Mouse (Mus musculus) heart, adult 11 months (tissue): ENCODE data around the gene Grip1.

Source experiments
- DNase-seq: peaks from one replicate; pipeline ENCODE4 v3.0.0; 2022

Grip1 gene

GRCm38 (mm10) chr10:119761451-119762367, 308.1 kb downstream of the Grip1 start:
- DNase-seq: no peak

DNA sequence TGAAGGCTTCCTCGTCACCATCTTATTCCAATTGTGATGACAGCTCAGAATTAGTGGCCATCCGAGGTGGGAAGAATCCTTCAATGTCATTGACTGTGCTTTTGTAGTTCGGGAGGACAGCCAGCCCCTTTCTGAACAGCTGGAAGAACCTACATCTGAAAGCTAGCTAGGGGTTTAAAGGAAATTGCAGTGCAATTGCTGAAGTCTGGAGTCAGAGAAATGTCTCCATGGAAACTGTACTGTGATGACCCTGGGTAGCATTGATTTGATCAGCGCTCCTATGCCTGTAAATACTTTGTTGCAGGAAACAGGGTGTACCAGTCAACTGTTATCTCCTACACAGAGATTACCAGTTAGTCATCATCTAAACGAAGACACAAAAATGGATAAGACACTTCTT, 325.2 kb downstream of the Grip1 start:
- no peak for DNase-seq

- no peak for DNase-seq
These were observed 326.0 kb downstream of the Grip1 start for GRCm38 (mm10) chr10:119779657-119780056.

DNA sequence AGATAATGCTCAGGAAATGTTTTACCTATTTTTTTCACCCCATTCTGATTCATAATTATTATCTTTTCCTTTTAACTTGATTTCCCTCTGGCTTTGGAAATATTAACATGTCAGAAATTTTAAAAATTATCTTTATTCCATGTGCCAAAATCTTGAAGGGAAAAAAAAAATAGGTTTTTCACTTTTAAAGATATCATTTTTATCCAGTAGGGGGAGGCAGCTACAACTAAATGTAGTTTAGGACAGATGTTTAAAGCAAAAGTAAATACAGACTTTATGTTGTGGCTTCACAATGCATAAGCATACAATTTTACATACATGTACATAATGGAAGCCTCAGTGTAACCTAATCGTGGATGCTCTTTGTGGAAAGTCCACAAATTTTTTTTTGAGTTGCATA, 336.9 kb downstream of the Grip1 start:
- no peak for DNase-seq

- DNase-seq: peak; percentile 43
These were observed 348.8 kb downstream of the Grip1 start for GRCm38 (mm10) chr10:119802421-119802820.

DNA sequence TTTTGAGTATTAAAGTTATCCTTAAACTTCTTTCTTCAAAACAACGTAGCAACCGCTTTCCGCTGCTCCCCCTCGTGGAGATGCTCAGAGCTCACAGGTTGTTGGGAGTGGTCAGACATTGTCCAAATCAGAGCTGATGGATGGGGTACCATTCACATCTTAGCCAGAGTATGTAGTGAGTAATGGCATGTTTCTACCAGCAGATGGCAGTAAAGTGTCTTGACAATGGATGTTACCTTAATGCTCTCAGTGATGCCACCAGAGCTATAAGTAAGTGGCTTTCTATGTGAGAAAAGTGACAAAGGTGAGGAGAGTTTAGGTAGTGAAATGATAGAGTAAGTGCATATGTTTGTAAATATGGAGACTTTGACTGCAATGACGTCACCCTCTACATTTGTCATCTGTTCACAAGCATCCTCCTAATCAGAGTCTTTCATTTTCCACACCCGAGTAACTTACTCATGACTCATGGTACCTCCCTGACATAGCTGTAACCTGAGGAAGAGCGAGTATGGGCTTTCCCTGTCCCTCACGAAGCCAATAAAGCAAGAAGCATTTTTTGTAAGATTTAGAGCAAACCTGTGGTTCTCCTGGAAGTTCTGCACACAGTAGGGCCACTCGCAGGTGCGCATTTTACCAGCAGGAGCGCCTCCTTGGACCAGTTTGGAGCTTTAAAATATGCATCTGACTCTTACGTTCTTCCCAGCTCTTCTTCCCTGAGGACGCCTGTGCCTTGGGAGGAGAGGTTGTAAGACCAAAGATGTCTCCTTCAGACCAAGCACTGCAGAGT, 350.2 kb downstream of the Grip1 start:
- no peak for DNase-seq

DNA sequence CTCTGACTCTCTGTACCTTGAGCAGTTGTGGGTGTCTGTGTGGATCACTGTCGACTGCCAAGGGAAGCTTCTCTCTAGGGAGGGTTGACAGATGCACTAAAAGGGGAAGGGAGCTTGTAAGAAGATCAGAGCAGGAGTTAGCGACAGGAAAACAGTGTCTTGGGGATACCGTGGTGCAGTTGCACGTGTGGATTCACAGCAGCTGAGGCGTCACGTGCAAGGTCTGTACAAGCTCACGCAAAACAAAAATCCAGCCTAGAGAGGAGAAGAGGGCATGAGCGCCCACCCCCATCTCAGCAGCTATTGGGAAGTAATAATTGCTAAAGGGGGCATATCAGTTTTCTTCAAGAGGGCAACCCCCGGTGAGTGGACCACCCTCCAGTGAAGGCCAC, 350.8 kb downstream of the Grip1 start:
- DNase-seq: no peak

DNA sequence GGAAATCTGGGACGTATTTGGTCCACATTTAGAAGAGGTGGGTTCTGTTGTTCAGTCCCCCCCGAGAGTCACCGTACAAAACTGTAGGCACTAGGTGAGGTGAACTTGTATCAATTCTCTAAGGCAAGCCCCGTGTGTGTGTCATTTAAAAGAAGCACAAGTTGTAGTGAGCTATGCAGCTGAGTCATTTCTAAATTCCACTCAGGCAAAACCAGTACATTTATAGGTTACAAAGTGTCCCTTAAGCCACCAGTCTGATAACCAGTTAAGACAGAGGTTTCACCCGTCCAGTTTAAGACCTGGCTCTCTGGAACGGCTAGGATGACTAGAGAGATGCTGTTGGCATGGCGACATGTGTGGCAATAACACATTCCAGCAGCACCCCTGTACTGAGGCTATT, 351.5 kb downstream of the Grip1 start:
- DNase-seq: no peak

- DNase-seq: peak; percentile 30
These were observed 352.5 kb downstream of the Grip1 start for GRCm38 (mm10) chr10:119806151-119806550.

GRCm38 (mm10) chr10:119808384-119808783, 354.8 kb downstream of the Grip1 start:
- no peak for DNase-seq

DNA sequence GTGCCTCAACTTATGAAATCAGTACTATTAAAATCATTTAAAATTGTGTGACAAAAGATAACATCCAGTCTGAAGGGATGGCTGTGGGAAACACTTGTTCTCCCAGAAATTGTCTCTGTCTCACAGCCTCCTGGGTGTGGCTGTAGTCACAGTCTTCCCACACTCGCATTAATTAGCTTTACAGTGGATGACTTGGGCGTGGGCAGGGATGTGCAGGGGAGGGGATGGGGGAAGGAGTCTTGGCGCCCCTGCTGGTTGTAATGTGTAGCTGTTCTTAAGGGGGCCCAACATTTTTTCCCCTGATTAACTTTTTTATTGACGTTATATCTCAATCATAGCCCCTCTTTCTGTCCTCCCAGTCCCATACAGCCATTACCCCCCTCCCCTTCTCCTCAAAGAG, 360.5 kb downstream of the Grip1 start:
- DNase-seq: peak; percentile 30

GRCm38 (mm10) chr10:119816001-119816400, 362.4 kb downstream of the Grip1 start:
- DNase-seq: no peak

DNA sequence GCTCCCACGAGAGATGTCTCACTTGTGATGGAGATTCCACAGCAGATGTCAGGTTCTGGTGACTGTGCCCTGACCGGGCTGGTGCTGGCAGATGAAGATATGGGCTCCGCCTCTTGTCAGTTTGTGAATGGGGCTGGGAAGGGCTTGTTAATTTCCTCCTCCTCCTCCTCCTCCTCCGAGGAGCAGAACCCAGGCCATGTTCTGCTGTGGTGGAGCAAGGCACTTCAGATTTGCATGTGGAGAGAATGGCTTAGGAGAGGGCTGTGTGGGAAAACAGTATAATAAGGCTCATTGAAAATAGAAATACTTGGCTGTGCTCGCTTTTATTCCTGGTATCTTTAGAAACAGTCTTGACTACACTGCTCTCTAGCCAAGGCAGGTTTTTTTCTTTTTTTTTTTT, 364.8 kb downstream of the Grip1 start:
- no peak for DNase-seq

DNA sequence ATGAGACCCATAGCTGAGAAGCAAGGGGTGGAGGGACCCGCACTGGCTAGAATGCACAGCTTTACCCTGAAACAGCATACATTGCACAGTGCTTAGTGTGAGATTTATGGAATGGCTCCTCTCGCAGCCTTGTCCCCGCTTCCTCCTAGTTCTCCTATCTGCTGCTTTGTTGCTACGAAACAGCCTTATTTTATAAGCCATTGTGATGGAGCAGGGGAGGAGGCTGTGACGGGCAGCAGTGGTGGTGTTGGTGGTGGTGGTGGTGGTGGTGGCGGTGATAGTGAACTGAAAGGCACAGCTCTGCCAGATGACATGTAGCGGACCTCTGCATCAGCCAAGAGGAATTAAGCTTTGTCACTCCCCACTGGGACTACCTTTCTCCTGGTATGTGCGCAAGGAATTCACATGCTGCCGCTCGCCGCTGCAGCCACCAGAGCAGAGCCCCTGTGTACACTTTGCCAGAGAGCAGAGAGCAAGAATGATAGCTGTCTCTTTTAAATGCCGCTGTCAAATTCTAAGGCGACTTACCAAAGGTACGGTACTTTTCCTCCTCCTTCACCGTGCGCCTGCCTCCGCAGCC, 365.6 kb downstream of the Grip1 start:
- DNase-seq: no peak

DNA sequence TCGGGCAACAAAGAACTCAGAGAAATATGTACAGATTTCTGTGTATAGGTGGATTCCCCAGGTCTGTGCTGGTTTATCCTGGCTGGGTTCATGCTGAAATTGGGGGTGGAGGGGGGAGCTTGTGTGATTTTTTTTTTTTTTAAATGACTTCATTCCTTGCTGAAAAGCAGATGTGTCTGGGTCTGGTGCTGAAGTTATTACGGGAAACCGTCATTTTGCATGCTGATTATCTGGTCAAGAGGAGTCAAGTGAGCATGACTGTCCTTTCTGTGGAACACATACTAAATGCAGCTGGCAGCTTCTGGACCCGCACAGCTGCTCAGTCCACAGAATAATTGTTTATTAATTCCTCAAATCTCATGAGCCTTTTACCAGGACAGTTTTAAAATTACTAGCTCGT, 366.1 kb downstream of the Grip1 start:
- no peak for DNase-seq

DNA sequence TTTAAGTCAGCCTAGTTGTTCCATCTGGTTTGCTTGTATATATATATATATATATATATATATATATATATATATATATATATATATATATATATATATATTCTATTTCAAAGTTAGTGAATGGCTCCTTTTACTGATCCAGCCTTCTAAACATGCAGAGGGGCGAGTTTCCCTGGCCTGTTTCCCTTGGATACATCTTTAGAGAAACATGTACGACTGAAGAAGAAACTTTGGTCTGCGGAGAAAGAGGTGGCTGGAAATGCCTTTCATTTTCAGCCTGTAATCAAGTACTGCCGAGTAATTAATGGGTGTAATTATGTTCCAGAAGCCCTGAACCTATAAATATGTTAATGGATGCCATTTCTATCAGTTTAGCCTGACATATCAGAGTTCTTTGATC, 366.8 kb downstream of the Grip1 start:
- no peak for DNase-seq

GRCm38 (mm10) chr10:119823691-119824090, 370.1 kb downstream of the Grip1 start:
- DNase-seq: no peak

DNA sequence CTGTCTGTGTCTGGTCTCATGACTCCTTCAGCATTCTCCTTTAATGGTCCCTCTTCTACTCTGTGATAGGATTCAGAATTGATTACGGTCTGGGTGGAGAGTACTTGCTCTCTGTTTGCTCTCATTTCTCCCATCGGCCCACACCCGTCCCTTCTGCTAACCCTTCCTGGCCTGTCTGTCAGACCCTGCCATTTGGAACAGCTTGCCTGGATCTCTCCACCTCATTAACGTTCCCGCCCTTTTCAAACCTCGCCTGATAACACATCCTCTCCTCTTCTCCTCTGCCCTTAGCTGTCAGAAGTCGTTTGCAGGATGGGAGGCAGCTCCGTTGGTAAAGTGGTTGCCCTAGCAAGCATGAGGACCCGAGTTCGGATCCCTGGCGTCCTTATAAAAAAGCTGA, 370.9 kb downstream of the Grip1 start:
- no peak for DNase-seq

- no peak for DNase-seq
These were observed 376.8 kb downstream of the Grip1 start for GRCm38 (mm10) chr10:119830388-119830956.

DNA sequence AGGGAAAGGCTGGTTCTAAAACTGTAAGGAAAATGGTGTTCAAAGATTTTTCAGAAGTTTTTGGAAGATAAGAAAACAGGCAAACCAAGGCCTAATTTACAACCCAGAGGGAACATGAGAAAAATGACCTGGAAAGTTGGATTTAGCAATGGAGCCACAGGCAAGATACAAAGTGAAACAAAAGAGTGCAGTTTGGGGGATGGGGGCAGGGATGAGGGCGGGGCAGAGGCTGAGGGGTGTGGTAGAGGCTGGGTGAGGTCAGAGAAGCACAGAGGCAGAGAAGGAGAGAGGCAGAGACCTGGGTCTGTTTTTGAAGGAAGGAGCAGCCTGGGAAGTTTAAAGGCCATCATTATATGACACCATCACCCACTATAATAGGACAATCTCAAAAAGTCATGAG, 377.5 kb downstream of the Grip1 start:
- no peak for DNase-seq

- DNase-seq: no peak
These were observed 379.7 kb downstream of the Grip1 start for GRCm38 (mm10) chr10:119833334-119833733.

DNA sequence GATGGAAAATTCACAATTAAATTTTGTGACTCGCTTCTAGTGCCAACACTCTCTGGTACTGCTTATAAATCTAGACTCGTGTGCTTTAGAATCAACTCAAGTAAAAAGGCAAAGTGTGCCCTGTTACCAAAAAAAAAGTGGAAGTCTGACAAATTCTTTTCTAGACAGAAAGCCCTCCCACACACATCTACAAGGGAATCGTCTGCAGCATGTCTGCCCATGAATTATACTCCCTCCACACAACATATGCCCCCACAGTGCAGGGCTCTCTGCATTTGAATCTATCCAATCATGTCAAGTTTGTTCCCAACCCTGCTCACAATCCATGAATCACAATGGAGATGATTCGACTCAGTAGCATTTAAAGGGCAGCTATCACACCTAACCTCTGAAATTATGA, 380.5 kb downstream of the Grip1 start:
- no peak for DNase-seq

DNA sequence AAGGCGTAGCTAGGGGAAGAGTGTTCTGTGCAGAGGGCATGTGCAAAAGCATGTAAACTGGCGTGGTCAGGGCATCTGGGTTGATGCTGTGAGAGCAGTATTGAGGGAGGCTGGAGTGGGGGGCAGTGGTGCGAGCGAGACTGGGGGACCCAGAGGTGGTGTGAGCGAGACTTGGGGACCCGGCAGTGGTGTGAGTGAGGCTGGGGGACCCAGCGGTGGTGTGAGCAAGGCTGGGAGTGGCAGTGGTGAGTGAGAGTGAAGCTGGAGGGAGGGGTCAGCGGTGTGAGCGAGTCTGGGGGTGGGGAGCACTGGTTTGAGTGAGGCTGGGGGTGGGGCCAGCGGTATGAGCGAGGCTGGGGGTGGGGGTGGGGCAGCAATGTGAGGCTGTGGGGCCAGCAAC, 386.0 kb downstream of the Grip1 start:
- no peak for DNase-seq
